Mouse (Mus musculus): Measurements from ENCODE around the gene Ugt1a10. TPM values are rescaled to one million over a fixed set of nuclear protein-coding genes. Genes with fewer than 3 reads are reported as not detected.
"Not testable (repeated sequence)": the region's sequence is repeated elsewhere in the genome, so short reads cannot be mapped to it uniquely, and the experiment has no call there.

The Ugt1a10 gene
- polyA plus RNA-seq, 1 experiment from 2014 or later = not detected

DNA sequence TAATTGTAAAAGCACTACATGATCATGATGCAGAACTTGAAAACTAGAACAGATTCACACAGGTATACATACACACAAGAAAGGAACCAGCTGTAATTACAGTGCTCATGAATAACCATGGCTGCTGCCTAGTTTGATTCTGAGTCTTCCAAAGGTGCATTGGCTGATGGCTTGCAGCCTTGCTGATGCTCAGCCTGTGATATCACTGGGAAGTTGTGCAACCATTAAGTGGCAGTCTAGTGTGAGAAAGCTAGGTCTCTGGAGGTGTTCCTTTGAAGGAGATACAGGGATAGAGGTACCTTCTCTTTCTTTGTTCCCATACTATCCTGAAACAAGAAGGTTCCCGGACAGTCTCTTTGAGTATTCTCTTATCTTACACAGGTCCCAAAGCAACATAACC, 163.9 kb downstream of the Ugt1a10 start:
- peaks cover 37% of the 10 kb centered on the region for H3K9me3 ChIP-seq (replicated peaks; ENCODE audit: control insufficient read depth, low read length, poor library complexity, severe bottlenecking)
- H3K4me3 ChIP-seq (ENCODE audit: low read depth, low read length) = no peak overlapping the region
- no peaks in the 10 kb centered on the region for H3K27me3 ChIP-seq (ENCODE audit: control insufficient read depth, insufficient read depth, low read depth, low read length)
- no peak overlapping the region for H3K9ac ChIP-seq (ENCODE audit: low read depth, low read length)
- no peaks in the 10 kb centered on the region for H3K36me3 ChIP-seq (ENCODE audit: control insufficient read depth, insufficient read depth, low read length)
- no peak overlapping the region for H3K4me2 ChIP-seq (ENCODE audit: low read length)
- ATAC-seq = no peak
- no peaks in the 10 kb centered on the region for H3K4me1 ChIP-seq (ENCODE audit: control insufficient read depth, insufficient read depth, low read length)
- H3K27ac ChIP-seq (ENCODE audit: low read length) = no peak overlapping the region
- 15% methylated on average over 1 of the region's 1 CpGs for WGBS

GRCm38 (mm10) chr1:88220336-88220735, 165.1 kb downstream of the Ugt1a10 start:
- Histone ChIP-seq H3K4me3 (ENCODE audit: low read depth, low read length) (no peak overlapping the region), H3K9me3 (replicated peaks; ENCODE audit: control insufficient read depth, low read length, poor library complexity, severe bottlenecking) (peaks cover 27% of the 10 kb centered on the region), H3K27me3 (ENCODE audit: control insufficient read depth, insufficient read depth, low read depth, low read length) (no peaks in the 10 kb centered on the region), H3K9ac (ENCODE audit: low read depth, low read length) (no peak overlapping the region), H3K27ac (ENCODE audit: low read length) (no peak overlapping the region), H3K4me1 (ENCODE audit: control insufficient read depth, insufficient read depth, low read length) (no peaks in the 10 kb centered on the region), H3K36me3 (ENCODE audit: control insufficient read depth, insufficient read depth, low read length) (no peaks in the 10 kb centered on the region), H3K4me2 (ENCODE audit: low read length) (no peak overlapping the region)
- no peak for ATAC-seq

GRCm38 (mm10) chr1:88222216-88222615, 167.0 kb downstream of the Ugt1a10 start:
- H3K4me2 ChIP-seq (ENCODE audit: low read length) = no peak overlapping the region
- no peak overlapping the region for H3K4me3 ChIP-seq (ENCODE audit: low read depth, low read length)
- H3K27me3 ChIP-seq (ENCODE audit: control insufficient read depth, insufficient read depth, low read depth, low read length) = no peaks in the 10 kb centered on the region
- H3K36me3 ChIP-seq (ENCODE audit: control insufficient read depth, insufficient read depth, low read length) = no peaks in the 10 kb centered on the region
- 50% methylated on average over 2 of the region's 2 CpGs for WGBS
- H3K9ac ChIP-seq (ENCODE audit: low read depth, low read length) = no peak overlapping the region
- H3K9me3 ChIP-seq (replicated peaks; ENCODE audit: control insufficient read depth, low read length, poor library complexity, severe bottlenecking) = peaks cover 28% of the 10 kb centered on the region
- H3K27ac ChIP-seq (ENCODE audit: low read length) = no peak overlapping the region
- no peaks in the 10 kb centered on the region for H3K4me1 ChIP-seq (ENCODE audit: control insufficient read depth, insufficient read depth, low read length)
- ATAC-seq = no peak

DNA sequence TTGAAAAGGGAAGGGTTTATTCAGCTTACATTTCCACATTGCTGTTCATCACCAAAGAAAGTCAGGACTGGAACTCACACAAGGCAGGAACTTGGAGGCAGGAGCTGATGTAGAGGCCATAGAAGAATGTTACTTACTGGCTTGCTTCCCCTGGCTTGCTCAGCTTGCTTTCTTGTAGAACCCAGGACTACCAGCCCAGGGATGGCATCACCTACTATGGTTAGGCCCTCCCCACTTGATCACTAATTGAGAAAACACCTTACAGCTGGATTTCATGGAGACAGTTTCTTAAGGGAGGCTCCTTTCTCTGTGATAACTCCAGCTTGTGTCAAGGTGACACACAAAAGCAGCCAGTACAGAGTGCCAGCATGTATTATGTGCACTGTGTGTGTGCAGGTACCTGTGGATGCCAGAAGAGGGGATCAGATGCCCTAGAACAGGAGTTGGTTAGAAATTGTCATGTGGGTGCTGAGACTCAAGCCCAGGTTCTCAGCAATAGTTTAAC, 167.9 kb downstream of the Ugt1a10 start:
- H3K4me3 ChIP-seq (ENCODE audit: low read depth, low read length); H3K9ac ChIP-seq (ENCODE audit: low read depth, low read length); H3K36me3 ChIP-seq (ENCODE audit: control insufficient read depth, insufficient read depth, low read length); H3K4me1 ChIP-seq (ENCODE audit: control insufficient read depth, insufficient read depth, low read length); H3K27ac ChIP-seq (ENCODE audit: low read length); ATAC-seq; H3K27me3 ChIP-seq (ENCODE audit: control insufficient read depth, insufficient read depth, low read depth, low read length); H3K4me2 ChIP-seq (ENCODE audit: low read length): not testable (repeated sequence)
- peaks cover 32% of the 10 kb centered on the region for H3K9me3 ChIP-seq (replicated peaks; ENCODE audit: control insufficient read depth, low read length, poor library complexity, severe bottlenecking)

DNA sequence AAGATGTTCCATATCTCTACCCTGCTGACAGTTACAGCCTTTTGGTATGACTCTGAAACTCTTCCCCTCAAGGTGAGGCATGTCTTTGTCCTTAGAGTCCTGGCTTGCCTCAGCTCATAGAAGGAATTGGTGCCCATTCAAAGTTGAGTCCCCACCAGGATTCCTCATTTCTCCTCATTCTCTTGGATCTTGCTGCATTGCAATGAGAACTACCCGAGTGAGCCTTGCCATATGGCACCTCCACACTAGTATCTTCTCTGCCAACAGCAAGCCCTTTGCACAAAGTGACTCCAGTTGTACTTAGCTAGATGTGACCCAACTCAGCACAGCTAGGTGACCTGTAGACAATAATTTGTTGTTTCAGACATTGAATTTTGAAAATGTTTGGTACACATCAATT, 168.4 kb downstream of the Ugt1a10 start:
- no peak overlapping the region for H3K4me2 ChIP-seq (ENCODE audit: low read length)
- H3K4me1 ChIP-seq (ENCODE audit: control insufficient read depth, insufficient read depth, low read length) = no peaks in the 10 kb centered on the region
- WGBS = 48% methylated on average over 1 of the region's 1 CpGs
- H3K4me3 ChIP-seq (ENCODE audit: low read depth, low read length) = no peak overlapping the region
- no peak overlapping the region for H3K27ac ChIP-seq (ENCODE audit: low read length)
- H3K9ac ChIP-seq (ENCODE audit: low read depth, low read length) = no peak overlapping the region
- no peaks in the 10 kb centered on the region for H3K36me3 ChIP-seq (ENCODE audit: control insufficient read depth, insufficient read depth, low read length)
- no peaks in the 10 kb centered on the region for H3K27me3 ChIP-seq (ENCODE audit: control insufficient read depth, insufficient read depth, low read depth, low read length)
- H3K9me3 ChIP-seq (replicated peaks; ENCODE audit: control insufficient read depth, low read length, poor library complexity, severe bottlenecking) = peaks cover 37% of the 10 kb centered on the region
- ATAC-seq = no peak

- Histone ChIP-seq H3K4me3 (ENCODE audit: low read depth, low read length) (no peak overlapping the region), H3K9me3 (replicated peaks; ENCODE audit: control insufficient read depth, low read length, poor library complexity, severe bottlenecking) (peaks cover 43% of the 10 kb centered on the region), H3K27ac (ENCODE audit: low read length) (no peak overlapping the region), H3K4me1 (ENCODE audit: control insufficient read depth, insufficient read depth, low read length) (no peaks in the 10 kb centered on the region), H3K36me3 (ENCODE audit: control insufficient read depth, insufficient read depth, low read length) (no peaks in the 10 kb centered on the region), H3K4me2 (ENCODE audit: low read length) (no peak overlapping the region), H3K27me3 (ENCODE audit: control insufficient read depth, insufficient read depth, low read depth, low read length) (no peaks in the 10 kb centered on the region), H3K9ac (ENCODE audit: low read depth, low read length) (no peak overlapping the region)
- no peak for ATAC-seq
- WGBS = 71% methylated on average over 2 of the region's 2 CpGs
These were observed 169.0 kb downstream of the Ugt1a10 start for GRCm38 (mm10) chr1:88224029-88224776.

DNA sequence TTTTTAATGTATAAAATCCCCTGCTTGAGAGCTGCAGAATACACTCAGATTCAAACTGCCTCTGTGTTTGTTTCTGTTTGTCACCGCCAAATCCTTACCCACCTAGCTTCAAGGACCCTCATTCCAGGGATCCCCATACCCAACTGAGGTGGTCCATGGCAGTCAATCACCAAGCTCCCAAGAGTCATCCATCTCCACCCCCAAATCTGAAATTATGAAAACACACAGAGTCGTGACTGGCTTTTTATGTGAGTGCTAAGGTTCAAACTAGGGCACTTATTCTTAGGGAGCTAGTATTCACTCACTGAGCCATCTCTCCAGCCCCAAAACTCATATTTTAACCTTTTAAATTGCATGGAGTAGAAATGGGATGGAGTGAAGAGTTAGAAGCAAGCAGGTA, 170.1 kb downstream of the Ugt1a10 start:
- peaks cover 54% of the 10 kb centered on the region for H3K9me3 ChIP-seq (replicated peaks; ENCODE audit: control insufficient read depth, low read length, poor library complexity, severe bottlenecking)
- not testable (repeated sequence) for H3K4me1 ChIP-seq (ENCODE audit: control insufficient read depth, insufficient read depth, low read length); H3K27ac ChIP-seq (ENCODE audit: low read length); ATAC-seq; H3K9ac ChIP-seq (ENCODE audit: low read depth, low read length); H3K36me3 ChIP-seq (ENCODE audit: control insufficient read depth, insufficient read depth, low read length); H3K27me3 ChIP-seq (ENCODE audit: control insufficient read depth, insufficient read depth, low read depth, low read length); H3K4me3 ChIP-seq (ENCODE audit: low read depth, low read length); H3K4me2 ChIP-seq (ENCODE audit: low read length)
- 37% methylated on average over 2 of the region's 2 CpGs for WGBS

- Histone ChIP-seq H3K27ac (ENCODE audit: low read length) (no peak overlapping the region), H3K9ac (ENCODE audit: low read depth, low read length) (no peak overlapping the region), H3K4me2 (ENCODE audit: low read length) (no peak overlapping the region), H3K36me3 (ENCODE audit: control insufficient read depth, insufficient read depth, low read length) (no peaks in the 10 kb centered on the region), H3K27me3 (ENCODE audit: control insufficient read depth, insufficient read depth, low read depth, low read length) (no peaks in the 10 kb centered on the region), H3K9me3 (replicated peaks; ENCODE audit: control insufficient read depth, low read length, poor library complexity, severe bottlenecking) (peaks cover 58% of the 10 kb centered on the region), H3K4me1 (ENCODE audit: control insufficient read depth, insufficient read depth, low read length) (no peaks in the 10 kb centered on the region), H3K4me3 (ENCODE audit: low read depth, low read length) (no peak overlapping the region)
- ATAC-seq = no peak
These were observed 170.6 kb downstream of the Ugt1a10 start for GRCm38 (mm10) chr1:88225741-88226140.

GRCm38 (mm10) chr1:88226670-88227379, 171.6 kb downstream of the Ugt1a10 start, which contains the start of gene Mroh2a:
Gene Mroh2a, plus strand, starts transcription at chr1:88226986.
- Histone ChIP-seq H3K27me3 (ENCODE audit: control insufficient read depth, insufficient read depth, low read depth, low read length) (no peaks in the 10 kb centered on the region), H3K4me1 (ENCODE audit: control insufficient read depth, insufficient read depth, low read length) (no peaks in the 10 kb centered on the region)
- 55% methylated on average over 5 of the region's 5 CpGs for WGBS

More at GRCm38 (mm10) chr1:88226670-88227379, 171.6 kb downstream of the Ugt1a10 start, which contains the start of gene Mroh2a:
- no peak for ATAC-seq
- no peak within 1 kb of the TSS for H3K4me3 ChIP-seq (ENCODE audit: low read depth, low read length)
- H3K9ac ChIP-seq (ENCODE audit: low read depth, low read length) = no peak within 1 kb of the TSS
- H3K9me3 ChIP-seq (replicated peaks; ENCODE audit: control insufficient read depth, low read length, poor library complexity, severe bottlenecking) = peaks cover 69% of the 10 kb centered on the region
- H3K36me3 ChIP-seq (ENCODE audit: control insufficient read depth, insufficient read depth, low read length) = no peaks in the 10 kb centered on the region
- H3K4me2 ChIP-seq (ENCODE audit: low read length) = no peak within 1 kb of the TSS
- H3K27ac ChIP-seq (ENCODE audit: low read length) = no peak within 1 kb of the TSS
